Mouse (Mus musculus) heart, embryonic 15.5 days (tissue): ENCODE data around the gene Elmsan1. TPM values are rescaled to one million over a fixed set of nuclear protein-coding genes. Genes with fewer than 3 reads are reported as not detected.

ENCODE experiments used
- ATAC-seq: fragments of 200-750 bp; cut with Nextera tagmentation; replicated peaks from 2 replicates; pipeline ENCODE4 v1.8.0; 2017; ENCODE audit warnings: low read depth, moderate TSS enrichment; ENCODE audit not compliant: insufficient number of reproducible peaks, insufficient read depth, low FRiP score
- H3K27ac ChIP-seq: fragments of 300-500 bp; sonication (generic); 2 replicates; pipeline ENCODE4 v1.5.1; 2015; ENCODE audit warnings: mild to moderate bottlenecking, inconsistent platforms
- H3K27me3 ChIP-seq: fragments of 300-500 bp; sonication (generic); 2 replicates; pipeline ENCODE4 v1.6.1; 2015; ENCODE audit warnings: inconsistent platforms
- H3K36me3 ChIP-seq: fragments of 300-500 bp; sonication (generic); 2 replicates; pipeline ENCODE4 v1.6.1; 2015; ENCODE audit warnings: mild to moderate bottlenecking, inconsistent platforms
- H3K4me1 ChIP-seq: fragments of 300-500 bp; sonication (generic); replicated peaks from 2 replicates; pipeline ENCODE4 v1.6.1; 2015; ENCODE audit warnings: inconsistent platforms
- H3K4me2 ChIP-seq: fragments of 300-500 bp; sonication (generic); 2 replicates; pipeline ENCODE4 v1.6.1; 2015; ENCODE audit warnings: inconsistent platforms, mild to moderate bottlenecking, moderate library complexity
- H3K4me3 ChIP-seq: fragments of 300-500 bp; sonication (generic); 2 replicates; pipeline ENCODE4 v1.5.1; 2015; ENCODE audit warnings: mild to moderate bottlenecking, inconsistent platforms
- H3K9ac ChIP-seq: fragments of 300-500 bp; sonication (generic); 2 replicates; pipeline ENCODE4 v1.6.1; 2015; ENCODE audit warnings: mild to moderate bottlenecking, inconsistent platforms
- H3K9me3 ChIP-seq: fragments of 300-500 bp; sonication (generic); replicated peaks from 2 replicates; pipeline ENCODE4 v1.6.1; 2016; ENCODE audit warnings: inconsistent platforms
- WGBS: fragments of 180-500 bp; shearing (Covaris S2); methylation state at CpG from one replicate; pipeline ENCODE4 v1.1.7; 2015; ENCODE audit warnings: mixed read lengths; 5-methylcytosine and 5-hydroxymethylcytosine counted together
- polyA plus RNA-seq: library from polyadenylated mRNA; unstranded; fragments of >200 nt; fragmentation: Nextera tagmentation; extraction: Ambion mirVana; gene quantifications from 2 replicates; pipeline ENCODE4 v1.2.1, GENCODE M21; 2015

Elmsan1 gene
- polyA plus RNA-seq, 1 experiment from 2014 or later, result 6.0 TPM

GRCm38 (mm10) chr12:84214495-84215175, 4.0 kb downstream of the Elmsan1 start:
- 40% methylated on average over 14 of the region's 14 CpGs for WGBS
- Histone ChIP-seq H3K4me3 (no peak overlapping the region), H3K4me2 (peak overlapping the region; percentile 0; the same call in 1 of the 2 replicates), H3K36me3 (no peaks in the 10 kb centered on the region), H3K27me3 (no peaks in the 10 kb centered on the region), H3K4me1 (peaks cover 75% of the 10 kb centered on the region), H3K9ac (no peak overlapping the region), H3K27ac (peak overlapping the region; percentile 39), H3K9me3 (no peaks in the 10 kb centered on the region)
- no peak for ATAC-seq

- H3K9ac ChIP-seq, result no peak overlapping the region
- peaks cover 82% of the 10 kb centered on the region for H3K4me1 ChIP-seq
- ATAC-seq, result 0 out of 2 replicates have a peak, but pooled peaks have one; percentile 40
- H3K4me3 ChIP-seq, result no peak overlapping the region
- 21% methylated on average over 4 of the region's 4 CpGs for WGBS
- H3K36me3 ChIP-seq, result no peaks in the 10 kb centered on the region
- H3K9me3 ChIP-seq, result no peaks in the 10 kb centered on the region
- H3K27me3 ChIP-seq, result no peaks in the 10 kb centered on the region
- H3K27ac ChIP-seq, result peak overlapping the region; percentile 19
- H3K4me2 ChIP-seq, result peak overlapping the region; percentile 3; the same call in 1 of the 2 replicates
These were observed 6.4 kb downstream of the Elmsan1 start for GRCm38 (mm10) chr12:84212297-84212696.

GRCm38 (mm10) chr12:84211021-84211538, 7.6 kb downstream of the Elmsan1 start:
- WGBS, result 75% methylated on average over 9 of the region's 9 CpGs
- Histone ChIP-seq H3K27me3 (no peaks in the 10 kb centered on the region), H3K36me3 (no peaks in the 10 kb centered on the region), H3K9me3 (no peaks in the 10 kb centered on the region), H3K4me2 (no peak overlapping the region), H3K9ac (no peak overlapping the region), H3K4me3 (no peak overlapping the region), H3K4me1 (peaks cover 82% of the 10 kb centered on the region), H3K27ac (no peak overlapping the region)
- ATAC-seq, result no peak

- Histone ChIP-seq H3K36me3 (no peaks in the 10 kb centered on the region), H3K4me2 (no peak overlapping the region), H3K4me1 (peaks cover 80% of the 10 kb centered on the region), H3K9ac (no peak overlapping the region), H3K9me3 (no peaks in the 10 kb centered on the region), H3K27ac (no peak overlapping the region), H3K4me3 (no peak overlapping the region), H3K27me3 (no peaks in the 10 kb centered on the region)
- 81% methylated on average over 11 of the region's 11 CpGs for WGBS
- ATAC-seq, result no peak
These were observed 8.4 kb downstream of the Elmsan1 start for GRCm38 (mm10) chr12:84210288-84210687.

- Histone ChIP-seq H3K9ac (no peak overlapping the region), H3K4me2 (no peak overlapping the region), H3K27ac (no peak overlapping the region), H3K36me3 (no peaks in the 10 kb centered on the region), H3K4me1 (peaks cover 76% of the 10 kb centered on the region), H3K9me3 (no peaks in the 10 kb centered on the region), H3K4me3 (no peak overlapping the region), H3K27me3 (no peaks in the 10 kb centered on the region)
- 79% methylated on average over 11 of the region's 11 CpGs for WGBS
- ATAC-seq, result no peak
These were observed 9.6 kb downstream of the Elmsan1 start for GRCm38 (mm10) chr12:84209093-84209492.

- Histone ChIP-seq H3K36me3 (no peaks in the 10 kb centered on the region), H3K9ac (no peak overlapping the region), H3K4me3 (no peak overlapping the region), H3K4me1 (peaks cover 81% of the 10 kb centered on the region), H3K4me2 (no peak overlapping the region), H3K27ac (no peak overlapping the region), H3K9me3 (no peaks in the 10 kb centered on the region), H3K27me3 (no peaks in the 10 kb centered on the region)
- ATAC-seq, result no peak
- WGBS, result 79% methylated on average over 18 of the region's 18 CpGs
These were observed 11.4 kb downstream of the Elmsan1 start for GRCm38 (mm10) chr12:84207209-84207817.

GRCm38 (mm10) chr12:84206525-84206924, 12.2 kb downstream of the Elmsan1 start:
- Histone ChIP-seq H3K27ac (peak overlapping the region; percentile 53), H3K9me3 (no peaks in the 10 kb centered on the region), H3K4me2 (no peak overlapping the region), H3K36me3 (no peaks in the 10 kb centered on the region), H3K4me3 (no peak overlapping the region), H3K4me1 (peaks cover 80% of the 10 kb centered on the region), H3K27me3 (no peaks in the 10 kb centered on the region), H3K9ac (no peak overlapping the region)
- 28% methylated on average over 7 of the region's 7 CpGs for WGBS
- no peak for ATAC-seq

- Histone ChIP-seq H3K4me3 (no peak overlapping the region), H3K9me3 (no peaks in the 10 kb centered on the region), H3K36me3 (no peaks in the 10 kb centered on the region), H3K27ac (peak overlapping the region; percentile 53), H3K4me2 (no peak overlapping the region), H3K9ac (no peak overlapping the region), H3K27me3 (no peaks in the 10 kb centered on the region), H3K4me1 (peaks cover 75% of the 10 kb centered on the region)
- WGBS, result 84% methylated on average over 10 of the region's 10 CpGs
- ATAC-seq, result no peak
These were observed 13.0 kb downstream of the Elmsan1 start for GRCm38 (mm10) chr12:84205659-84206185.

GRCm38 (mm10) chr12:84204662-84205061, 14.0 kb downstream of the Elmsan1 start:
- H3K4me1 ChIP-seq, result peaks cover 71% of the 10 kb centered on the region
- no peak overlapping the region for H3K9ac ChIP-seq
- no peaks in the 10 kb centered on the region for H3K36me3 ChIP-seq
- H3K27ac ChIP-seq, result no peak overlapping the region
- WGBS, result 82% methylated on average over 8 of the region's 8 CpGs
- no peaks in the 10 kb centered on the region for H3K9me3 ChIP-seq
- no peak overlapping the region for H3K4me3 ChIP-seq
- H3K27me3 ChIP-seq, result no peaks in the 10 kb centered on the region
- no peak overlapping the region for H3K4me2 ChIP-seq
- ATAC-seq, result no peak

- Histone ChIP-seq H3K9ac (no peak overlapping the region), H3K9me3 (no peaks in the 10 kb centered on the region), H3K4me3 (no peak overlapping the region), H3K27ac (peak overlapping the region; percentile 24; the same call in 1 of the 2 replicates), H3K4me1 (peaks cover 69% of the 10 kb centered on the region), H3K27me3 (no peaks in the 10 kb centered on the region), H3K4me2 (no peak overlapping the region), H3K36me3 (no peaks in the 10 kb centered on the region)
- 42% methylated on average over 7 of the region's 7 CpGs for WGBS
- ATAC-seq, result no peak
These were observed 14.9 kb downstream of the Elmsan1 start for GRCm38 (mm10) chr12:84203778-84204216.

GRCm38 (mm10) chr12:84203170-84203777, 15.4 kb downstream of the Elmsan1 start:
- ATAC-seq, result no peak
- 65% methylated on average over 7 of the region's 7 CpGs for WGBS
- no peak overlapping the region for H3K9ac ChIP-seq
- no peak overlapping the region for H3K4me3 ChIP-seq
- H3K9me3 ChIP-seq, result no peaks in the 10 kb centered on the region
- H3K27ac ChIP-seq, result peak overlapping the region; percentile 24; the same call in 1 of the 2 replicates
- no peak overlapping the region for H3K4me2 ChIP-seq
- H3K36me3 ChIP-seq, result no peaks in the 10 kb centered on the region
- peaks cover 66% of the 10 kb centered on the region for H3K4me1 ChIP-seq
- no peaks in the 10 kb centered on the region for H3K27me3 ChIP-seq
